Mouse (Mus musculus): ENCODE measurements around the gene CK137956.

CK137956 gene

DNA sequence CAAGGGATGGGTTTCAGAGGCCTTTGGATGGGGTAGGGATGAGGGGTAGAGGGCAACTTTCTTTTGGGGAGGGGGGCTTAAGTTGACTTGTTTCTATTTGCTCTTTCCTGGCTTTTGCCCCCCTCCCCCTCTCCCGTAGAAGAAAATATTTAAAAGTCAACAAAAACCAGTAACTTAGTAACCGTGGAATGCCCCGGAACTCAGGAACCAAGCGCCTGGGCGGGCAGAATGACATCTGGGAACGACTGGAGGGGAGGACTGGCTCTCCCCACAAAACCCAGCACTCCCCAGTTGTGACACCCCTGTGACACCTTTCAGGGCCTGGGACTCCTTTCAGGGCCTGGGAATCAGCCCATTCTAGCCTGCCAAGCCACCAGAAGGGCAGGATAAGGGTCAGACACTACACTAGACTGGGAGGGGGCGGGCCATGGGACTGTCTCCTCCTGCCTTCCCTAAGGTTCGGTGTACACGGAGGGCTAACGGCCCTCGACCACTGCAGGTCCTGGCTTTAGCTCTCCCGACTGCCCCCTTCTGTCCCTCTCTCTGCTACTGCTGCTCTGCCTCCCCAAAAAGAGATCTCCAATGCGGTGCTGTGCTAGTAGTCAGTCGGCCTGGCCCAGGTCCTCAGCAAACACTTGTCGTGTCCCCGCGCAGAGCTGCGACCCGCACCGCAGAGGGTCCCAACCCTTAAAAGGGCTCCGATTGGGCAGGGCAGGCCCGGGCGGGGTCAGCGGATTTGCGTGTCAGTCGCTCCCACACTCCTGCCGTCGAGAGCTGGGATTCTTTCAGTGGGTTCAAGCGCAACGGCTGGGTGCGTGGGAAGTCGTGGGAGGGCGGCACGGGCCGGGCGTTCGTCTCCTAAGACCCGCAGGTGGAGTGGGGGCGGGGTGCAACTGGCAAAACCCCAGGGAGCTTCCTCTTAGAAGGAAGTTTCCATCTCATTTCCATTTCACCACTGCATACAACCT is at the start of gene CK137956:
Gene CK137956, minus strand, starts transcription at position 51 of the 968 bp plus-strand sequence.
- CTCF ChIA-PET = no interaction called here

DNA sequence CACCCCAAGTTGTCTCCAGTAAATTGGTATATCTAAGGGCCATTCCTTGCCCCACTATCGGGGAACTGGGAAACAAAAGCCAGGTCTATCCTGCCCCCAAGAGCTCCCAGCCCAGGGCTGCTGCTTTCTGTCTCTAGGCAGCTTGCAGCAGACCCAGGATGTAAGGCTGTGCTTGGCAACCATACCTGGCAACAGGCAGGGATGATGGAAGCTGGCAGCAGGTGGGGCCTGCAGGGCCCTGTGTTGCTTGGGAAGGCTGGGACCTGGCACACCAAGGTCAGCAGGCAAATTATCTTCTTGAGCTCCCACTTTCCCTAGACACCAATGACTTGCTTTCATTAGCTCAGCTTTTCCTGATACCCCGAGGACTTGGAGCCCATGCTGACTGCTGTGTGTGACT is 48.7 kb upstream of the CK137956 start:
- CTCF ChIA-PET = no interaction called here

DNA sequence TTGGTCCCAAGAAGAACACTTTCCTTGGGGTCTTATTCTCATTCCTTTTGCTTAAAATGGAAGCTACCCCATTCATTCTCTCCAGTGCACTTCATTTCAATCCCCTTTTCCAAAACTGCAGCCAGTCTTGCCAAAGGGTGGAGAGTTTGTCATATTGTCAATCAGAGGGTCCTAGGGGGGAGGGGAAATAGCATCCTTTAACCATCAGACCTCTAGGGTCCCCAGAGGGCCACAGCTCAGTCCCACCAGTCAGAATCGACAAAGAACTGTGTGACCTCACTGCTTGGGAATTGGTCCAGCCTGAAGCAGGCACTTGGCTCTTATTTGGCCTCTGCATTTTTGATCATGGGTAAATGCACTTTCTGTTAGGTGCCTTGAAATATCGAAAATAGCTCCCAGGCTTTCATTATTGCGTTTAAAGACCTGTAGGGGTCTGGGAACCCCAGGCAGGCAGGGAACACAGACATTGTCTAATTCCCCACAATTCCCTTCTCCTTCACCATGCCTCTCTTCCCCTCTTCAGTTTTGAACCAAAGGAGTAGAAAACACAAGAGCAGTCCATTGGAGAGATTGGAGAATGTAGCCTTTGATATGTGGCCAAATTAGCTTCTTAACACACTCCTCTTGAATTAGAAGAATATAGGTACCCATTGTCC is 34.2 kb upstream of the CK137956 start:
- CTCF ChIA-PET = no interaction called here

DNA sequence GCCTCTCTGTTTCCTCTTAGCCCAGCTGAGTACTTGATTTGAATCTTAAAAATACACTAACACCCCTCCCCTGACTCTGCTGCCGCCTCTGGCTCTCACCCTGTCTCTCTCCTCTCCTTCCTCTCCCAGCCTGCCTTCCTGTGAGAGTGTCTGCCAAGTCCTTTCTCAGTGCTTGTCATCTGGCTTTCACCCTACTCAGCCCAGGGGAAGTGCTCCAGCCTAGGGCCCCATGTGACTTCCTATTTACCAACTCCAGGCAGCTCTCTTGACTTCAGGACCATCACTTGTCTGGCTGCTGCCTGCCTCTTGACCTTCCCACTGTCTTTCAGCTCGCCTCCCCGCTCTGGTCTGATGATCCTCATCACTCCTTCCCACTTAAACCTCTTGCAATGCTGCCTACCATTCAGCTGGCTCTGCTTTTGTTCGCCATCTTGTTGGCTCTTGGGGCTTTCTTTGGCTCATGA is 31.9 kb upstream of the CK137956 start:
- CTCF ChIA-PET = no interaction called here

DNA sequence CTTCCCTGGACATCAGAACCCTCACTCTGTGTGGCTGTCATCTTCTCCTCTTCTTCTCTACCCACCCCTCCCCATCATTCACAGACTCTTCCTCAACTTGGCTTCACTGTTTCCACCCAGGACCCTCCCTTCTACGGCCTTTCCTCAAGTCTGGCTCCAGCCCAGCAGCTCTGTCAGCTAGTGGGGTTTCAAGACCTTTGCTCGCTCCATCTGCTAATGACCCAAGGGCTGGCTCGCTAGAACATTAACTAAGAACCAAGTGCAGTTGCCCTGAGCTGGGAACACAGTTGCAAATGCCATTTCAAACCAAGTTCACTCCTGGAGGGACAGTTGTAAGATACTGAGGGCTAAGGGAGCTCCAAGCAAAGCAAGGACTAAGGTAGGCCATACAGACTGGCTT is 28.5 kb upstream of the CK137956 start:
- CTCF ChIA-PET = no interaction called here

DNA sequence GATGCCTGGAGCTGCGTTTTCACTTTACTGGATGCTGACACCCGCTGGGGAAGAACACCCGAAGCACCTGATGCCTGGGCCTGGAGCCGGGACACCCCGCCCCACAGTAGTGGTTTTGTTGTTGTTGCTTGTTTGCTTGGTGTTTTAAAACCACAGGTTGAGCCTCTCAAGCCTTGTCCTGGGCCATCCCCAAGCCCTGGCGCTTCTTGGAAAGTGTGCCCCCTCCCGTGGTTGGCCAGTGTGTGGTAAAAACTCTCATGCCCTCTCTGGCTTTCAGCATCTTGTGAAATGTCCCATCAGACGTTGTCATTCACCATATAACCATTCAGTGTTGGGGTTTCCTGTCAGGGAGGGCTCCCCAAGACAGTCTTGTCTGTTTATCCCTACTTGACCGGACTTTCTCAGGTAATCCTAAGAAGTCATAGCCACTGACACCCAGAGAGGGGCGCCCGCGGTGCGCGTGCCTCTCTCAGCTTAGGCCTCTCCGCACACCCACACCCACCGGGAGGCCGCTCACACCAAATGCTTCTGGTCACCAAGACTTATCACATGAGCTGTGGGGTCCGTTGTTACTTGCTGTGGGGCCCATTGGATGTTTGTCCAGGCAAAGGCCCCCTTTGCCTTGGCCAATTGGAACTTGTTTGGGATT is 18.7 kb upstream of the CK137956 start:
- CTCF ChIA-PET = no interaction called here

GRCm38 (mm10) chr4:127988526-127989180 is 17.9 kb upstream of the CK137956 start:
- CTCF ChIA-PET = no interaction called here

- CTCF ChIA-PET = no interaction called here
These were observed 17.2 kb upstream of the CK137956 start, which contains the start of gene Csmd2 for GRCm38 (mm10) chr4:127987784-127988455. Csmd2 (plus strand) TSS chr4:127987857.

- CTCF ChIA-PET = no interaction called here
These were observed 16.5 kb upstream of the CK137956 start for GRCm38 (mm10) chr4:127987270-127987669.

- CTCF ChIA-PET = no interaction called here
These were observed 15.8 kb upstream of the CK137956 start for GRCm38 (mm10) chr4:127986491-127987075.

DNA sequence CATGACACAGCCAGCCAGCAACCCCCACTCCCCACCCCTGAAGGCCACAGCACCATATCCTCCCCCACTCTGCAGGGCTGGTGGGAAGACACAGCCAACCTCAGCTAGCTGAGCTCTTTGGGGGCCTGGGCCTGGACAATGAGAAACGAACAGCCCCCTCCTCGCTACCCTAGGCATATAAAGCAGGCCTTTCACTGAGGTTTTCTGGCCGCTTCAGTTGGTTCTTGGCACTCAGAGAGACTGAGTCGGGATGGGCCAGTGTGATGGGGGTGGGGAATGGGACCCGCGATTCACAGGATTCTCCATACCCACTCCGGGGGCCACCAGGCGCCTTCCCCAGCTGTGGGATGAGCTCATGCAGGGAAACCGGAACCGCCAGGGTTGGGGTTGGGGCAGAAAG is 15.1 kb upstream of the CK137956 start:
- CTCF ChIA-PET = no interaction called here

GRCm38 (mm10) chr4:127984426-127984825 is 13.7 kb upstream of the CK137956 start:
- CTCF ChIA-PET = no interaction called here

DNA sequence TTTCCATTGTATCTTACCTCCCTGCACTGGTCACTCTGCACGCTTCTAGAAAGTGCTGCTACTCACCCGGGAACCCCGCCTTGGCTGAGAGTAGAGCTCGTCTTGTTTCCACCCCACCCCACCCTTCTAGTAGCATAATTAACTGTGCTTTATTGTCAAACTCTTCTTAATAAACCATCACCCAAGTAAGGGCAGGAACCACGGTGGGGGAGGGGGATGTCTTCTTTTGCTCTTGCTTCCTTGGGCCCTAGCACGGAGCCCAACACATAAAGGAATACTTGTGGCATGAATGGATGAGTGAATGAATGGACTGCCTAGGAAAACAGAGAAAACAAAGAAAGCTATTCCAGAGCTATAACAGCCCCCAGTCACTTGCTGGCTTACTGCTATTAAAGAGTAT is 10.4 kb upstream of the CK137956 start:
- CTCF ChIA-PET = no interaction called here

GRCm38 (mm10) chr4:127972976-127973375 is 2.2 kb upstream of the CK137956 start:
- CTCF ChIA-PET = no interaction called here

GRCm38 (mm10) chr4:127970018-127970421 is 731 bp downstream of the CK137956 start:
- CTCF ChIA-PET = no interaction called here

- CTCF ChIA-PET = no interaction called here
These were observed 1.6 kb downstream of the CK137956 start for GRCm38 (mm10) chr4:127969101-127969500.

GRCm38 (mm10) chr4:127953006-127953710 is 17.6 kb downstream of the CK137956 start:
- CTCF ChIA-PET = no interaction called here

GRCm38 (mm10) chr4:127947696-127948095 is 23.1 kb downstream of the CK137956 start:
- CTCF ChIA-PET = no interaction called here

DNA sequence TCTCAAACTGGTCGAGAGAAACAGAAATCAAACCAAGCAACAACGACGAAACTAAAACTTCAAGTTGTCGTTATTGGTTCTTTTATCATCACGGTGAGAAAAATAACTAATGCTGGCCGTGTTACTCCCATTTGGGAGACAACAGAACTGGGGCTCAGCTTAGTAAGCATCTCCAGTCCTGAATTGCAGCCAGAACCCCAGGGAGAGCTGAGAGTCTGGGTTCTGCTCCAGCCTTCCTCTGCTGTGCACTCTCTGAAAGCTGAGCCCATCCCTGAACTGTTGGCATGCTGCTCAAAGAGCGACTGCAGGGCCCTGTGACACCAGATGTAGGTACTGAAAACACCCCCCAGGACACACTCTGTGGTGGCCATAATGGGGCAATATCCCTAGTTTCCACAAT is 33.3 kb downstream of the CK137956 start:
- CTCF ChIA-PET = no interaction called here

GRCm38 (mm10) chr4:127935369-127935768 is 35.4 kb downstream of the CK137956 start:
- CTCF ChIA-PET = no interaction called here

All from spleen, embryonic (tissue).